Mouse (Mus musculus): ENCODE data around the gene Mapkapk3. TPM values are rescaled to one million over a fixed set of nuclear protein-coding genes. Genes with fewer than 3 reads are reported as not detected.

The Mapkapk3 gene
- polyA plus RNA-seq (2017; shearing (Covaris generic)) = 135 TPM

DNA sequence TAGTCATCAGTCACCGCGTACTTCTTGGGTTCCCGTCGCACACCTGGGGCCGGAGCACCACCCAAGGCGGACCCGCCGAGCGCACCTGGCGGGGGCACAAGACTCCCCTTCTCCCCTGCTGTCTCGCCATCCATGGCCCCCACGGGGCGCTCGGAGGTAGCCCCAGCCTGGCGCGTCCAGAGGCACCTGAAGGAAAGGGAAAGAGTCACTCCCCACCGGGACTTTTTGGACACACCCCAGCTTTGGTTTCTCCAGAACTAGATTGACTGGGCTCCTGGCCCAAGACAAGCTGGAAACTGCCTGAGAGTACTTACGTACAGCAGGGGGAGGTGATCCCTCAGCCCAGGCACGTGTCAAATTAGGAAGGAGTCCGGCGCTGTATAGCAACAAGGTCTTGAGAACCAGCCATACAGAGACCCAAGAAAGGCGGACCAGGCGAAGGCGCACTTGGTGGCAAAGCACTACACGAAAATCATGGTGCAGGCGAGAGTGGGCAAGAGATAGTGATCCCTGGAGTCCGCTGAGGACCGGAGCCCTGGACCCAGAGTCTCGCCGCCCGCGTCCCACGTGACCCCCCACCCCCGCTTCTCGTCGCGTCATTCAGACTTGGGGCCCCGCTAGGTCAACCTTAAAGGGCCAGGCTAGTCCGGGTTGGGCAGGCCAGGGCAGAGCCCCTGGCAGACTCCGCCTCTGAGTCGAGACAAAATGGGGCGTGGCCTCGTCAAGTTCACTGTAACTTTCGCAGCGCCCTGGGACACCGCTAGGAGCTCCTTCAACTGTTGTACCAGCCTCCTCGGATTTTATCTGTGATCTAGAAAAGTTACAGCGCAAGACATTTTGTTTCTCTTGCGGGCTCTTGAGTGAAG, at the start of gene Mapkapk3:
TSS of gene Mapkapk3 (minus strand) at position 667 of the 866 bp plus-strand sequence.

DNA sequence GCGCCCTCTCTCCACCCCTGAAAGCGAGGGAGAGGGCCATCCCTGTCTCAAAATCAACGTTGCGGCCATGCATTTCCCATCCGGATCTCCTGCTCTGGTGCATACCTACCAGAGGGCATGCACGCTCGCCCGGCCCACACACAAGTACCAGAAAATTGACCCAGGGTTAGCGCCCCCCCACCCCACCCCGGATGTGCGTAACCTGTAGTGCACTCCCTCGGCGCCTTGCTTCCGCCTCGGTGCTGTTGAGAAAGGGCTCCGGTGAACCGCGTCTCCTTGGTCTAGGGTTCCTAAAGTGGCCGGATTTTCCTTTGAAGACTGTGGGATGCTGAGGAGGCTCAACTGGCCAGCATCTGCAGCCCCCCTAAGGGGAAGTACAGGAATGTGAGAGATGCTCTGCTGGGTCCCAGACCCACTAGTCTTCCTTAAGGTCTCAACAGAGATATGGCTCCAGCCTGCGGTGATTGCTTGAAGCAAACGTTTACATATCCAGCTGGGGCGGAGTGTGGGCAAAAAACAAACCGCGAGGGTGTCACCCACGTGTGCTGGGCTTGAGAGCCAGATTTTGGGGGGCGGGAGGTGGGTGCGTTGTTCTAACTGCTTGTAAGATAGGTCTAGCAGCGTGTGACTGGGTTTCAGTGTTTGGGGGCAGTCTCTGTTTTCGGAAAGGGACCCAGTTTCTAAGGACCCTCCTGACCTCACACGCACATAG, 48.7 kb upstream of the Mapkapk3 start, which contains the start of gene Hemk1:
TSS of gene Hemk1 (minus strand) at position 179 of the 712 bp plus-strand sequence.

DNA sequence AAGGTAGTCTGAATTCAATTTTAAA, 6.2 kb upstream of the Mapkapk3 start, which contains the start of gene Cish:
TSS of gene Cish (plus strand) at position 11 of the 25 bp plus-strand sequence.

DNA sequence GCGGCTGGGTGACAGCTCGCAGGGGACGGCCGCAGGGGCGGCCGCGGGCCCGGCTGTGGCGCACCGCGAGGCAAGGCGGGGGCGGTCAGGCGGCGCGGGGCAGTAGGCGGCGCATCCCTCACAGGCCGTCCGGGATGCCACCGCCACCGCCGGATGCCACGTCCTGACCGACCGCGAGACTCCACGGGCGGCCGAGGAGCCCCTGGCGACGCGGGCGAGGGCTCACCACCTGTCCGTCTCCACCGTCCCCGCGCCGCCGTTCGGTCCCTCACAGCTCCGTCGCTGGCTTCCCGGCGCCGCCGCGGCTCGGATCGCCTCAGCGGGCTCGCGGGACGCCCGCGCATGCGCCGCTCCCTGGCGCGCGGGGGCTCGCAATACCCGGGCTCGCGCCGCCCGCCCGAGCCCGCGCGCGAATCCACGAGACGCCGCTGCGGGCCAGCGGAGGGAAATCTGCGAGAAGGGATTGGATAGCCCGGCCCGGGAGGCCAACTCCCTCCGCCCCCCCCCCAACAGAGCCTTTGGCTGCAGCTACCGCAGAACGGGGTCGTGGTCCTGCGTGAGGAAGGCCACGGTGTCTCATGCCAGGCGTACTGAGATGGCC, 58.0 kb downstream of the Mapkapk3 start, which contains the start of gene Dock3:
TSS of gene Dock3 (minus strand) at position 371 of the 601 bp plus-strand sequence.

Other genes starting within 250 kb of the Mapkapk3 start
- gene Dock3, start 58.0 kb downstream of the Mapkapk3 start, polyA plus RNA-seq (2017; shearing (Covaris generic)) = 0.10 TPM
- gene Cish, start 6.1 kb upstream of the Mapkapk3 start, polyA plus RNA-seq (2017; shearing (Covaris generic)) = 235 TPM
- 31.5 TPM for gene Hemk1, start 48.5 kb upstream of the Mapkapk3 start, polyA plus RNA-seq (2017; shearing (Covaris generic))
- 3.0 TPM for gene 6430571L13Rik, start 50.7 kb upstream of the Mapkapk3 start, polyA plus RNA-seq (2017; shearing (Covaris generic))
- 0.98 TPM for gene Cacna2d2, start 109.7 kb upstream of the Mapkapk3 start, polyA plus RNA-seq (2017; shearing (Covaris generic))
- gene Tmem115, start 244.1 kb upstream of the Mapkapk3 start, polyA plus RNA-seq (2017; shearing (Covaris generic)) = 62.1 TPM

Measured in CD4-positive, CD25-positive, alpha-beta regulatory T cell, adult 9 weeks (primary cell).